Mouse (Mus musculus): ENCODE results near the gene Rph3al. TPM values are rescaled to one million over a fixed set of nuclear protein-coding genes. Genes with fewer than 3 reads are reported as not detected.

Gene Rph3al
- polyA plus RNA-seq, 1 experiment from 2014 or later: 1.9 TPM

GRCm38 (mm10) chr11:75966401-75967372, 28.5 kb upstream of the Rph3al start:
- ATAC-seq: peak; percentile 65
- H3K27me3 ChIP-seq: peaks cover 34% of the 10 kb centered on the region
- H3K9me3 ChIP-seq: no peaks in the 10 kb centered on the region
- peak overlapping the region; percentile 62 for H3K9ac ChIP-seq (replicated peaks)
- H3K27ac ChIP-seq: 0 out of 2 replicates have a peak overlapping the region, but pooled peaks have one; percentile 12
- whole genome bisulfite sequencing: under 1% methylated on average over 76 of the region's 90 CpGs
- peak overlapping the region; percentile 63 for H3K4me3 ChIP-seq (replicated peaks)
- peak overlapping the region; percentile 99 for H3K4me2 ChIP-seq (replicated peaks)
- no peaks in the 10 kb centered on the region for H3K36me3 ChIP-seq
- peaks cover 47% of the 10 kb centered on the region for H3K4me1 ChIP-seq (replicated peaks)

GRCm38 (mm10) chr11:75965674-75966400, 27.6 kb upstream of the Rph3al start:
- H3K27ac ChIP-seq: peak overlapping the region; percentile 42; the same call in 1 of the 2 replicates
- no peak for ATAC-seq
- H3K4me2 ChIP-seq (replicated peaks): peak overlapping the region; percentile 99
- peak overlapping the region; percentile 62; the same call in 1 of the 2 replicates for H3K9ac ChIP-seq (replicated peaks)
- 2% methylated on average over 28 of the region's 28 CpGs for WGBS
- H3K4me3 ChIP-seq (replicated peaks): peak overlapping the region; percentile 63
- peaks cover 47% of the 10 kb centered on the region for H3K4me1 ChIP-seq (replicated peaks)
- H3K27me3 ChIP-seq: peaks cover 34% of the 10 kb centered on the region
- H3K9me3 ChIP-seq: no peaks in the 10 kb centered on the region
- H3K36me3 ChIP-seq: no peaks in the 10 kb centered on the region

- no peak overlapping the region for H3K4me3 ChIP-seq (replicated peaks)
Measured at GRCm38 (mm10) chr11:75964476-75964730, 26.2 kb upstream of the Rph3al start.

GRCm38 (mm10) chr11:75963730-75964475, 25.7 kb upstream of the Rph3al start:
- no peak overlapping the region for H3K4me3 ChIP-seq (replicated peaks)
- H3K9me3 ChIP-seq: no peaks in the 10 kb centered on the region
- peak overlapping the region; percentile 15 for H3K4me2 ChIP-seq (replicated peaks)
- peak; percentile 51 for ATAC-seq
- peaks cover 34% of the 10 kb centered on the region for H3K27me3 ChIP-seq
- 12% methylated on average over 11 of the region's 11 CpGs for WGBS
- H3K36me3 ChIP-seq: no peaks in the 10 kb centered on the region
- H3K27ac ChIP-seq: peak overlapping the region; percentile 78
- H3K4me1 ChIP-seq (replicated peaks): peaks cover 47% of the 10 kb centered on the region
- no peak overlapping the region for H3K9ac ChIP-seq (replicated peaks)

More at GRCm38 (mm10) chr11:75964476-75964730, 26.2 kb upstream of the Rph3al start:
- Histone ChIP-seq H3K4me2 (replicated peaks) (peak overlapping the region; percentile 15), H3K4me1 (replicated peaks) (peaks cover 47% of the 10 kb centered on the region), H3K9ac (replicated peaks) (no peak overlapping the region), H3K27ac (peak overlapping the region; percentile 78), H3K36me3 (no peaks in the 10 kb centered on the region), H3K9me3 (no peaks in the 10 kb centered on the region), H3K27me3 (peaks cover 34% of the 10 kb centered on the region)
- WGBS: 23% methylated on average over 4 of the region's 4 CpGs
- 0 out of 2 replicates have a peak, but pooled peaks have one; percentile 2 for ATAC-seq

GRCm38 (mm10) chr11:75961782-75962181, 23.6 kb upstream of the Rph3al start:
- Histone ChIP-seq H3K9ac (replicated peaks) (no peak overlapping the region), H3K27ac (no peak overlapping the region), H3K4me2 (replicated peaks) (no peak overlapping the region), H3K27me3 (peaks cover 18% of the 10 kb centered on the region), H3K36me3 (no peaks in the 10 kb centered on the region), H3K4me1 (replicated peaks) (peaks cover 41% of the 10 kb centered on the region), H3K9me3 (no peaks in the 10 kb centered on the region), H3K4me3 (replicated peaks) (no peak overlapping the region)
- no peak for ATAC-seq
- 84% methylated on average over 7 of the region's 7 CpGs for WGBS

DNA sequence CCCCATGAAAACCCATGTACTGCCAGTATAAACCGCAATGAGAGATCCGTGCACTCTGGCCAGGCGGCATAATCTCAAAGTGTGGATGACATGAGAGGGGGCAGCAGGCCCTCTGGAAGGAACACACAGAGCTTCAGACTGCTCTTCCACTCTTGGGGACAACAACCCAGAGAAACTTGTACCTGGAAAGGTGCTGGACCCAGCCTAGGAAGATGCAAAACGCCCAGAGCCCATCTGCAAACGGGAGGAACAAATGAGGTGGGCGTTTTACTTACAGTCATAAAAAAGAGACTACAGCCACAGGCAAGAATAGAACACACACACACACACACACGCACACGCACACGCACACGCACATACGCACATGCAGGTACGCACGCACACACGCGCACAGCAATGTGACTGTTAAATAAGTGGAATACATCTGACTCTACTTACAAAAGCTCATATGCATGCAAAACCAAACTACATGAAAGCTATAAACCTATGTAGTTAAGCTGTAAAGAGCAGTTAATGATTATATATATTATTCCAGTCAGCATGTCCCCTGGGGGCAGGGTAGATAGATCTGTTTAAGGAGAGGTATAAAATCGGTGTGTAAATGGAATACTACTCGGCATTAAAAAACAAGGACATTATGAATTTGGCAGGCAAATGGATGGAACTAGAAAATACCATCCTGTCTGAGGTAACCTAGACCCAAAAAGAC, 19.0 kb upstream of the Rph3al start:
- Histone ChIP-seq H3K9me3 (no peaks in the 10 kb centered on the region), H3K27me3 (no peaks in the 10 kb centered on the region), H3K4me1 (replicated peaks) (peaks cover 4% of the 10 kb centered on the region), H3K9ac (replicated peaks) (no peak overlapping the region), H3K4me3 (replicated peaks) (no peak overlapping the region), H3K36me3 (no peaks in the 10 kb centered on the region), H3K4me2 (replicated peaks) (no peak overlapping the region), H3K27ac (no peak overlapping the region)
- 93% methylated on average over 17 of the region's 17 CpGs for WGBS
- no peak for ATAC-seq

DNA sequence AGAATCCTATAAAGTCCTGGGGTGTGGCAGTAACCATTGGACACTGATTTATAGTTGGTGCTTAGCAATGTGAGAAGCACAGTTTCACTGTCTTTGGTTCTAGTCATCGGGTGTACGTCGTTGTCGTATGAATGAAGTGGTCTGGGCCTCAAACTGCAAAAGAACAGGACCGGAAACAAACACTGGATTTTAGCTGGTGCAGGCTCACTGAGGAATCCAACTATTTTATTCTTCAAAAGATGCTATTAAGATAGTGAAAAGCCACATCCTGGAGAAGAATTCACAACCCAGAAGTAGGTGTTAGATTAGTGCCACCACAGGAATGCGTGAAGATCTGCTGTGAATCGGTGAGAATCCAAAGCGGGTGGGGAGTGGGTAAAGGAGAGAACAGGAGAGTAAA, 18.4 kb upstream of the Rph3al start:
- no peaks in the 10 kb centered on the region for H3K9me3 ChIP-seq
- no peak overlapping the region for H3K4me2 ChIP-seq (replicated peaks)
- H3K27me3 ChIP-seq: no peaks in the 10 kb centered on the region
- no peak overlapping the region for H3K4me3 ChIP-seq (replicated peaks)
- ATAC-seq: no peak
- 74% methylated on average over 8 of the region's 8 CpGs for WGBS
- H3K9ac ChIP-seq (replicated peaks): no peak overlapping the region
- no peak overlapping the region for H3K27ac ChIP-seq
- no peaks in the 10 kb centered on the region for H3K36me3 ChIP-seq
- H3K4me1 ChIP-seq (replicated peaks): no peaks in the 10 kb centered on the region

GRCm38 (mm10) chr11:75954896-75955295, 16.7 kb upstream of the Rph3al start:
- H3K4me1 ChIP-seq (replicated peaks): 0 out of 2 replicates have a peak, but pooled peaks cover 2% of the 10 kb centered on the region
- H3K4me3 ChIP-seq (replicated peaks): no peak overlapping the region

GRCm38 (mm10) chr11:75951895-75952294, 13.7 kb upstream of the Rph3al start:
- Histone ChIP-seq H3K9ac (replicated peaks) (no peak overlapping the region), H3K4me3 (replicated peaks) (no peak overlapping the region), H3K27me3 (no peaks in the 10 kb centered on the region), H3K36me3 (no peaks in the 10 kb centered on the region), H3K9me3 (no peaks in the 10 kb centered on the region), H3K27ac (no peak overlapping the region), H3K4me2 (replicated peaks) (no peak overlapping the region), H3K4me1 (replicated peaks) (peaks cover 14% of the 10 kb centered on the region)
- no peak for ATAC-seq
- 87% methylated on average over 5 of the region's 5 CpGs for WGBS

More at GRCm38 (mm10) chr11:75954896-75955295, 16.7 kb upstream of the Rph3al start:
- Histone ChIP-seq H3K27me3 (no peaks in the 10 kb centered on the region), H3K9ac (replicated peaks) (no peak overlapping the region), H3K27ac (no peak overlapping the region), H3K36me3 (no peaks in the 10 kb centered on the region), H3K9me3 (no peaks in the 10 kb centered on the region), H3K4me2 (replicated peaks) (no peak overlapping the region)
- WGBS: 87% methylated on average over 9 of the region's 9 CpGs
- no peak for ATAC-seq

GRCm38 (mm10) chr11:75950459-75950858, 12.2 kb upstream of the Rph3al start:
- no peak overlapping the region for H3K27ac ChIP-seq
- H3K36me3 ChIP-seq: no peaks in the 10 kb centered on the region
- H3K27me3 ChIP-seq: no peaks in the 10 kb centered on the region
- H3K4me2 ChIP-seq (replicated peaks): no peak overlapping the region
- 0 out of 2 replicates have a peak, but pooled peaks have one; percentile 53 for ATAC-seq
- H3K4me1 ChIP-seq (replicated peaks): peaks cover 28% of the 10 kb centered on the region
- H3K9me3 ChIP-seq: no peaks in the 10 kb centered on the region
- 57% methylated on average over 3 of the region's 3 CpGs for WGBS
- H3K4me3 ChIP-seq (replicated peaks): no peak overlapping the region
- no peak overlapping the region for H3K9ac ChIP-seq (replicated peaks)

GRCm38 (mm10) chr11:75948789-75949188, 10.6 kb upstream of the Rph3al start:
- H3K4me3 ChIP-seq (replicated peaks): no peak overlapping the region
- H3K27me3 ChIP-seq: no peaks in the 10 kb centered on the region
- H3K9ac ChIP-seq (replicated peaks): no peak overlapping the region
- no peak for ATAC-seq
- no peaks in the 10 kb centered on the region for H3K9me3 ChIP-seq
- no peaks in the 10 kb centered on the region for H3K36me3 ChIP-seq
- H3K4me1 ChIP-seq (replicated peaks): peaks cover 35% of the 10 kb centered on the region
- H3K27ac ChIP-seq: no peak overlapping the region
- no peak overlapping the region for H3K4me2 ChIP-seq (replicated peaks)
- WGBS: 62% methylated on average over 3 of the region's 3 CpGs

All from midbrain, embryonic 13.5 days (tissue).